Mouse (Mus musculus): Measurements from ENCODE around the gene Cep55.

Gene Cep55

DNA sequence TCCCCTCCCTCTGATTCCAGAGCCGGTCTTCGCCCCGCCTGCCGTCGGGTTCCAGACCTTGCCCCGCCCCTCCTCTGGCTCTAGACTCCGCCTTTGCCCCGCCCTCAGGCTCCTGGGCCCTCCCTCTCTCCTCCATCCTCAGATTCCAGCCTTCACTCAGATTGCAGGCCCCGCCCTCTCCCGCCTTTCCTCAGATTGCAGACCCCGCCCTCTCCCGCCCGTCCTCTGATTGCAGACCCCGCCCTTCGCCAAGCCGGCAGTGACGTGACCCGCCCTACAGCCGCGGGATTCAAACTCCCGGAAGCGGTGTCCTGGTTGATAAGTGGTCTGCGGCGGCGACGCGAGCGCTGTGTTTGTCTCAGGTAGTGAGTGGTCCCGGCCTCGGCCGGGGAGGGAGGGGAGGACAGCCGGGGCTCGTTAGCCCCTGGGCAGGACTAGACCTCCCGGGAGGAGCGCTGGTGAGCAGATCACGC is at the start of gene Cep55:
TSS of gene Cep55 (plus strand) at position 292 of the 473 bp plus-strand sequence.
- in situ Hi-C loops (cut with MboI; ENCODE audit: low pct_unique_long_range_greater_than_20kb in 1 of 2, low sequenced_read_pairs in 2 of 2, unreplicated experiment in 1 of 2) = loop anchor here in 1 of 2 experiments (25.0 kb wide), 1 partner anchor 283 kb away; no protein-coding TSS in a partner anchor

DNA sequence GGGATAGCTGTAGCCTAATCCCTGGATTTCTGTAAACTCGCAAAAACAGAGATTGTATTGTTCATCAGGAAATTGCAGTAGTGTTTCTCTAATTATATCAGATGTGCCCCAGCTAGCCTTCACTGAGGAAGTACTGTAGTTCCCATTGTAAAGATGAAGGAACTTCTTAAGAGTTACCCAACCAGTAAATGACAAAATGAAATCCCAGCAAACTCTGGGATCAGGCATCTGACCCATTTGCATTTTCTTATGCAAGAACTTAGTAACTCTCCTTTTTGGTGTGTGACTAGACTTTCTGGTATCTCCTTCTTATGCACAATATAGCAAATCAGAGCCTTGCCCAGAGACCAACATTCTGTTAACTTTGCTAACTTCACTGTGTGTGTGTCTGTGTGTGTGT is 43.4 kb upstream of the Cep55 start:
- in situ Hi-C loops (cut with MboI; ENCODE audit: low pct_unique_long_range_greater_than_20kb in 1 of 2, low sequenced_read_pairs in 2 of 2, unreplicated experiment in 1 of 2) = no loop called here

DNA sequence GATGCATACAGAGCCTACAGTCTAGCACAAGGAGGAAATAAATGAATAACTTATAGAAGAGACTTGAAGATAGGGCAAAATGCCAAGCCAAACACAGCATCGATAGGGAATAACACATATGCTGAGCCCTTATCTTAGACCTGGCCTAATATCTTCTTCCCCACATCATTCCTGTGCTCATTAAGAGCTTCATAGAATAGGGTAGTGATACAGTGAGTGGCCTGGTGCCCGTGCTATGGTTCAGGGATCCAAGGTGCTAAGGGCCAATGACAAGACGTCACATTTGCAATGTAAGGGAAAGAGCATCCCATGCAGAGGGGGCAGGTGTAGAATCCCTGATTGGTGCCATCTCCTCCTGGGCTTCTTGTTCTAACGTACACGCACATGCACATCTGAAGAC is 40.4 kb upstream of the Cep55 start:
- in situ Hi-C loops (cut with MboI; ENCODE audit: low pct_unique_long_range_greater_than_20kb in 1 of 2, low sequenced_read_pairs in 2 of 2, unreplicated experiment in 1 of 2) = no loop called here

DNA sequence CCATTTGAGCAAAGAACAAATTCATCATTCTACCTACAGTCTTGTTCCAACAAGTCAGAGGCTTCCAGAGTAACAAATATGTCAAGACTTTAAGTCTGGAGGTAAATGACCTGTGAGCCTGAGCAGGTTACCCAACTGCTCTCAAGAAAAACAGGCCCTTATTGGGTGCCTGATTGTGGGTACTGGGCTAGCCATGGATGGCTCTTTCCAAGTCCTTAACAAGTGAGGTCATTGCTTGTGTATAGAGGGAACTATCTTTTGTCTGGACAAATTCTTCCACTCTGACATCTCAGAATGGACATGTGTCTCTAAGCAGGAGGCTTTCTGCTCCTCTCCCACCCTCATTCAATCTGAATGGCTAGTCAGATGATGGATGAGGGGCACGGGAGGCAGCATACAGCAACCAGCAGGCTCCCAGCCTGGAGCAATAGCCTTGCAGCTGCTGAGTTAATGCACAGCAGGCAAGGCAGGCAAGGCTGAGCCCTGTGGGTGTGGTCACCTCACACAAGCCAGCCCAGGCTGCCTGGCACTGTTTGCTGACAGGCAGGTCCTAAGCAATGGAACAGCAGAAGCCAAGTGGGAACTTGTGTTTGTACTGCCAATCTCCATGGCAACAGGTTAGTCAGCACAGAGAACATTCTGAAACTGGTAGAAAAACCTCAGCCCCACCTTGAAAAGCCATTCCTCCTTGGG is 39.5 kb upstream of the Cep55 start:
- in situ Hi-C loops (cut with MboI; ENCODE audit: low pct_unique_long_range_greater_than_20kb in 1 of 2, low sequenced_read_pairs in 2 of 2, unreplicated experiment in 1 of 2) = no loop called here

DNA sequence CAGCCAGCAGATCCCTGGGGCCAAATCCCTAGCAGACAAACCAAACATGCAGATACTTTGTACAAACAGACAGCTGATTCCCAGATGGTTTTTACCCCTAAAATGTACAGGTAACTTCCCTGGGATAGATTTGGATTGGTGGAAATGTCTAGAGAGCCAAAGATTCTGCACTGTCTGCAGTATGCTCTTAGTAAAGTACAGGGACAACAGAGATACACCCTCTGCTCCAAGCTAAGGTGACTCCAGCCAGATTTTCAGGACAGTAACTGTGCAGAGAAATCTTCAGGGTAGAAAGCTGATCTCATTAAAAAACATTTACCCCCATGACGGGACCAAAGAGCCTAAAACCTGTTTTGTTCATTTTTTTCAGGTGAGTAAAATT is 38.9 kb upstream of the Cep55 start:
- in situ Hi-C loops (cut with MboI; ENCODE audit: low pct_unique_long_range_greater_than_20kb in 1 of 2, low sequenced_read_pairs in 2 of 2, unreplicated experiment in 1 of 2) = no loop called here

DNA sequence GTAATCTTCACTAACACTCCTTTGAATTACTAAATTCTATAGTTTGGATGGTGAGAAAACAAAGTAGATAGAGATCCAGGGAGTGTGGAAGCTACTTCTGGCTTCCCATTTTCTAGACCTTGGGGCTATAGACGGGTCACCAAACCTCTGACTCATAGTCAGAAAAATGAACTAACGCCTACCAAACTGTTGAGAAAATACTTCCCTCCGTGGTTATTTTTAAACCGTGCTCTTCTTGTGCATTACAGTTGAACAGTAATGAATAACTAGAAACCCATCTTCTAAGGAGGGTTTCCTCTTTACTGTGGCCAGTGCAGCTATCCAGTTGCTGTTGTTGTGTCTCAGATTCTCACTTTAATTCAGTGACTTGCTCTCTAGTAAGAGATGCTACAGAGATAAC is 32.1 kb upstream of the Cep55 start:
- in situ Hi-C loops (cut with MboI; ENCODE audit: low pct_unique_long_range_greater_than_20kb in 1 of 2, low sequenced_read_pairs in 2 of 2, unreplicated experiment in 1 of 2) = no loop called here

DNA sequence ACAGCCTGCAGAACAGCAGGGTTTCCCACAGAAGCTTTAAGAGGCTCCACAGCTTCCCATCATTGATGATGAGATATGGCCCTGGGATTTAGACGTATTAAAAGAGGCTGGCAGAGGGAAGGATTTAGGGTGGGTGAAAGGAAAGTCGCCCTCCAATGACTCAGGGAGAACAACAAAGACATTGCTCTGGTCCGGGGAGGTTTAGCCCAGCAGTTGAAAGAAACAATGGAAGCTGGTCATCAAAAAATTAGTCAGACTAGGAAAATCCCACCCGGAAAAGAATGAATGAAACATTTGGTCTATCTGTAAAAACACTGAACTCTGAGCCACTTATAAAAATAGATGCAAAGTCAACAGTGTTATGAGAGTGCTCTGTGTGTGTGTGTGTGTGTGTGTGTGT is 31.2 kb upstream of the Cep55 start:
- in situ Hi-C loops (cut with MboI; ENCODE audit: low pct_unique_long_range_greater_than_20kb in 1 of 2, low sequenced_read_pairs in 2 of 2, unreplicated experiment in 1 of 2) = no loop called here

DNA sequence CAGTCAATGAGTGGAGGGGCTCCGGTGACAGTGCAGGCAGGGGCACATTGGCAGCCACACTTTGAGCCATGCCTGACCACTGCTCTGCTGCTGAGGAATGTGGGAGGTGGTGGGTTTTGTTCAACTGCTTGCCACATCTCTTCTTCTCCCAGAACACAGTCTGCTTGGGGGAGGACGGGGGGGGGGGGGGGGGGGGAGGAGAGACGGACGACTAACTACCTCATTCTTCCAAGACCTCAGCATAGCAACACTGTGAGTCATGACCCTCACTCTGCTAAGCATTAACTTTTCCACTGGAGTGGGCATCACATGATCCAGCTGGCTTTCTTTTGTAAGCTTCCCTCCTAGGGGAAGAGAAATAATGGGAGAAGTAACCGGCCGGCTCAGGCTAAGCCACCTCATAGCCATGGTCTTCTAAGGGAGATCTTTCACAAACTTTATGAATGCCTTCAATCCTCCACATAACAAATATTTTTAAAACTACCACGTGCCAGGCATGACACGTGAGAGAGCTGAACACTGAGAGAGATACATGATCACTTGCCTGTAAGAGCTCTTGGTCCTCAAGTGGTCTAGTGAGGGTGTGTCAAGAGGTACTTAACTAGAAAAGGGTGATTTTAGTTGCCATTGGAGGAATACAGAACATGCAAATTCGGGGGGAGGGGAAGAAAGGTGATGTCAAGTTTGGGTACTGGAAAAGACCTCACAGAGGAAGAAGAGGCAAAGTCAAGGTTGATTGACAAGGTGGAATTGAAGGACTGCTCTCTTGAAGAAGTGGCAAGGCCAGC is 29.4 kb upstream of the Cep55 start:
- in situ Hi-C loops (cut with MboI; ENCODE audit: low pct_unique_long_range_greater_than_20kb in 1 of 2, low sequenced_read_pairs in 2 of 2, unreplicated experiment in 1 of 2) = no loop called here

DNA sequence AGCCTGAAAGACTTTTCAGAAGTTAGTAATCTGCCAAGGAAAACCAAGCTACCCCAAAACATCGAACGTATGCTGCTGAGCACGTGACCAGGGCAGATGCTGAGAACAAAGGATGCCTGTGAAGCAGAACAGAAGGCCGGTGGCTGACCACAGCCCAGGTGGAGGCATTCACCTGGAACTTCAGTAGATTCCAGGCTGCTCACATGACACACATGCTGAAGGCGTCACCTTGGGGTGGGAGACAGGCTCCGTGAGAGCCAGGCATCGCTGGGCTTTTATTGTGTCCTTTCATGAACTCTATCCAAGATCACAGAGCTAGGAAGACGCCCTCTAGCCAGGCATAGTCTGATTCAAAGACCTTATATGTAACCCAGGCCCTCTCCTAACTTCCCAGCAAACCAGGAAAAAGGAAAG is 28.6 kb upstream of the Cep55 start:
- in situ Hi-C loops (cut with MboI; ENCODE audit: low pct_unique_long_range_greater_than_20kb in 1 of 2, low sequenced_read_pairs in 2 of 2, unreplicated experiment in 1 of 2) = no loop called here

DNA sequence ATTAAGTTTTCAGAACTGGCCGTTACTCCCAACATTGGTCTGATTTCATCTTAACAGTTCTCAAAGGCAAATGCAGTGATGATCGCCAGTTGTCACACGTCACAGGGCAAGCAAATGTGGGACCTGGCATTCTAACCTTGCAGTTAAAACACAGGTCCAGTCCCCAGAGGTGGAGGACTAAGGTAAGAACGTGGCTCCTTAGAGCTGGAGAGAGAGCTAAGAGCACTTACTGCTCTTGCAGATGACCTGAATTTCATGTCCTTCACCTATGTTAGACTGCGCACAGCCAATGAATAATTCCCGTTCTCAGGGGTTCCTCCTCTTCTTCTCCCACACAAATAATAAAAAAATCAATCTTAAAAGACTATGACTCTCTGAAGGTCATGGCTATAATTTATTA is 27.4 kb upstream of the Cep55 start:
- in situ Hi-C loops (cut with MboI; ENCODE audit: low pct_unique_long_range_greater_than_20kb in 1 of 2, low sequenced_read_pairs in 2 of 2, unreplicated experiment in 1 of 2) = no loop called here

DNA sequence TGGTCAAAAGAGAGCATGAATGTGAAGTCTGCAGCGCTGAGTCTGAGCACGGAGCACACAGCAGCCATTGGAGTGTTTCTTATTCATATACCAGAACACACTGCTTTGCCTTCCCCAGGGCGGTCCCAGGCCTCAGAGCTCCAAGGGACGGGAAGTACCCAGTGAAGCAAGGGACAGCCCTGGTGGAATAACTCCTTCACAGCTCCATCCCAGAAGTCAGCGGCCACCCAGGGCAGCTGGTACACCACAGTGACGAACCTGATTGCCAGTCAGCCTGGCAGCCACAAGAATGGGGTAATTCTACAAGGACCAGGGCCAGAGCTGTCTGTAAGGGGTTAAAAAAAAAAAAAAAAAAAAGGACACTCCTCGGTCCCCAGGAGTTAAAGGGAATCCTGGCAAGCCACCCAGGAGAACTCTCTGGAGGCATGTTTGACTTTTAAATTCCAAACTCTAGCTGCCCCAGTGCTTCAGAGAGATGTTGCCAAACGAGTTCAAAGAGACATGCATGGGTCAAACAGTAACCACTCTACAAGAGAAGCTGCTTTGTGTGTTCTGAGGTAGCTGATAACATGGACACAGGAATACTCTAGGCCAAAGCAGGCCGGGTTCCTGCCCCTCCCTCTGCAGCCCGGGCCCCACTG is 26.8 kb upstream of the Cep55 start:
- in situ Hi-C loops (cut with MboI; ENCODE audit: low pct_unique_long_range_greater_than_20kb in 1 of 2, low sequenced_read_pairs in 2 of 2, unreplicated experiment in 1 of 2) = no loop called here

DNA sequence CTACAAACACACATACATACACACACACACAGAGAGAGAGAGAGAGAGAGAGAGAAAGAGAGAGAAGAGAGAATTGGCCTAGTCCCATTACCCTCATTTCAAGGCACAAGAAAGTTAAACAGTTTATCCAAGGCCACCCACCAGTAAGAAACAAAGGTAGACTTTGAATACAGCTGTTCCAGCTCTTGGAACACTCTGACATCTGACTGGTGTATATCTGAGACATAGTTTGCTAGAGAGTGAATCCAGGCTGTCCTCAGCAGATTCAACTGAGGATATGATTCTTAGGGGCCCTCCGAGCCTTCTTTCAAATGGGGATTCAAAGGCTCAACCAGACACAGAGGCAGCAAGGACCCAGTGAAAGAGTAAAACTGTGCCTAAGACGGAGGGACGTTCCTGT is 25.5 kb upstream of the Cep55 start:
- in situ Hi-C loops (cut with MboI; ENCODE audit: low pct_unique_long_range_greater_than_20kb in 1 of 2, low sequenced_read_pairs in 2 of 2, unreplicated experiment in 1 of 2) = no loop called here

DNA sequence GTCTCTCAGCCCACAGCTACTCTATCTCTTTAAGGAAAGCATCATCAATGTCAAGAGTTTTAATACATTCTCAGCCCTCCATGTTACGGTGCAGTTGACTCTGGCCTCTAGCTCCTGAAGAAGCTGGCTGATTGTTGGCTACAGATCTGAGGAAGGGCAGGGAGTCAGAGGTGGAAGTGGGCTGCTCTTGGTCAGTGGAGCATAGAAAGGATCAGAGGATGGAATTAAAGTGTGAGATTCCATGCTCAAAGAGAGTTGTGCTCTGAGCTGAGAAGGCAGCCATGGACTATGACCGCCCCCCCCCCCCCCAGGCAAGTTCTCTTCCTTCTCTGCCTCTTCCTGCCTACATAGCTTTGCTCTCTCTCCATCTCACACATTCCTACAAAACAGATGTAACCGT is 24.9 kb upstream of the Cep55 start:
- in situ Hi-C loops (cut with MboI; ENCODE audit: low pct_unique_long_range_greater_than_20kb in 1 of 2, low sequenced_read_pairs in 2 of 2, unreplicated experiment in 1 of 2) = no loop called here

DNA sequence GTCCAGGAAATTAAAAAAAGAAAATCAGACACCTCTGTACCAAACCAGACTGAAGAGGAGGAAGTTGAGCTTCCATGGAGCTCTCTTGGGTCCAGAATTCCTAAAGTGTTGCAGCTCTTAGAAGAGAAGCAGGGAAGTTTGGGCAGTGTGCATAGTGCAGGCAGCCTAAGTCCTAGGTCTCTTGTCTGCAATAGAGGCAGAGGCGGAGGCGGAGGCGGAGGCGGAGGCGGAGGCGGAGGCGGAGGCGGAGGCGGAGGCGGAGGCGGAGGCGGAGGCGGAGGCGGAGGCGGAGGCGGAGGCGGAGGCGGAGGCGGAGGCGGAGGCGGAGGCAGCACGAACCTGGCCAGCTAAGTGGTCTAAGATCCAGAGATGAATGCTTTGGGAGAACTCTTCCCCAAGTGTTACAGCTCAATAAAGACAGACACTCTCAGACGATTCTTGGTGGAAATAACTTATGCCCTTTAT is 24.1 kb upstream of the Cep55 start:
- in situ Hi-C loops (cut with MboI; ENCODE audit: low pct_unique_long_range_greater_than_20kb in 1 of 2, low sequenced_read_pairs in 2 of 2, unreplicated experiment in 1 of 2) = no loop called here

DNA sequence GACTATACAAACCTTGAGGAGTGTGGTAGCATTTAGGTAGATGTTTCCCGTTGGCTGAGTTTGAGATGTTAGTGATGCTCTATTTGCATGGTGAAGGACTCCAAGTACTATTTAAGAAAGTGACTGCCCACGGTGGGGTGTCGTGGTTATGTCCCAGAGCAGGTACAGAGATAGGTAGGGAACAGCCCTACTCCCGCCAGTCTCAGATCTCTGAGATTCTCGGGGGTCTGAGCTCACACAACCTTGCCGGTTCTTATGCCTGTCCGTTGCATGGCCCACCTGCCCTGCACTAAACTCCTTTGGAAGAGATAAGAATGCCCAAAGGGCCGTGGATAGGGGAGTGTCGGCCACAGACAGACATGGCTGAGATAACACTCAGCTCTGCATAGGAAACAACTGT is 23.7 kb upstream of the Cep55 start:
- in situ Hi-C loops (cut with MboI; ENCODE audit: low pct_unique_long_range_greater_than_20kb in 1 of 2, low sequenced_read_pairs in 2 of 2, unreplicated experiment in 1 of 2) = no loop called here

DNA sequence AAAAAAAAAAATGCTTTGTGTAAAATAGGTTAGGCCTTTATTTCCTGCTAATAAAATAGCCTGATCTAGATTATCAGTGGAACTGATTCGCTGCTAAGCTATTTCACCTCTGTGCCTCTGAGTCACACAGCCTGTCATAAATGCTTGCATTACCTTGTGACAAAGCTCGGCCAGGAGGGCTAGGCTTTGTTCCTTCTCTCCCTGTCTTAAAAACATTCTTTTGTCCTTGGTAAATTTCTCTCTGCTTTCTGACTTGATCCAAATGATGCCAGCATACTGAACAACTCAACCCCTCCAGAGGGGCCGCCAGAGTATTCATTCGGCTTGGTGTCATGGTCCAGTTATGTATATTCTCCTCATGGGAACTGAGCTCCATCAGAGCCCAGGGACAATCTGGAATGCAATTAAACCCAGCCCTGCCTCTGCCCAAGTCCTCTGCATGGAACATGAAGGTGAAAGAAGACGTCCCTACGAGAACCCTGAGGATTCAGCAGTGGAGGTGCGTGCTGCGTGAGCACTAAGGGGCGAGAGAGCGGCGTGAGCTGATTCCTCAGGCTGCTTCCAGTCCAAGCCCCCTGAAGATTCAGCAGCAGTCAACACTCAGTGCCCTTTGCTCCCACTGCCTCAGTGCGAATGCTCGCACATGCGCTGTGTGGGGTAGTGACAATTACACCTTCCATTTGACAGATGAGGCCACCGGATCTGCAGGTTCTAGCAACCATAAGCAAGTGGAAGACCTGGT is 21.6 kb upstream of the Cep55 start:
- in situ Hi-C loops (cut with MboI; ENCODE audit: low pct_unique_long_range_greater_than_20kb in 1 of 2, low sequenced_read_pairs in 2 of 2, unreplicated experiment in 1 of 2) = no loop called here

DNA sequence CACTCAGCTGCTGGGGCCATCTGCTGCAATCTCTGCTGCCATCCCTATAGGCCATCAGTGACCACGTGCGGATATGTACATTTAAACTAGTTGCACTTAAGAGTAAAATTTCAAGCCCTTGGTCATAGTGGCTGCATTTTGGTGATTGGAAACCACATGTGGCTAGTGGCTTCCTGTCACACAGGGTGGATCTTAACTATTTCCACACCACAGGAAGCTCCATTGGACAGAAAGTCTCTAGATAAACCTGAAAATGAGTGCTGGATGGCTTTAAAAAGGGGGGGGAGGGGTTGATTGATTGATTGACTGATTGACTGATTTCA is 21.1 kb upstream of the Cep55 start:
- in situ Hi-C loops (cut with MboI; ENCODE audit: low pct_unique_long_range_greater_than_20kb in 1 of 2, low sequenced_read_pairs in 2 of 2, unreplicated experiment in 1 of 2) = no loop called here

DNA sequence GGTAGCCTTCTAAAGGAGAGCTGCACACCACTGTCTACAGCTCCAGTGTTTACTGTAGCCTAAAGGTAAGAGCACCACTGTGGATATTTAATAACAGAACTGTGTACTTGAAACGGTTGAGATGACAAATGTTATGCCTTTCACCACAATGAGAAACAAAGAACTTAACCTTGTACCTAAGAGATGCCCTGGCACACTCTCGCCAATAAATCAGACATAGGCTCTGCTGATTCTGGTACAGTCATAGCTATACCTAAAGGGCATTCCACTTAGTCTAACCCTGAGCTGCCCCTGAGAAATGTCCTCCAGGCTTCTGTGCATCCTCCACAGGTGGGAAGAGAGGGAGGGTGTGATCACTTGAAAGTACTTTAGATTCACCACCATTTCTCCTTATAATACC is 20.1 kb upstream of the Cep55 start:
- in situ Hi-C loops (cut with MboI; ENCODE audit: low pct_unique_long_range_greater_than_20kb in 1 of 2, low sequenced_read_pairs in 2 of 2, unreplicated experiment in 1 of 2) = no loop called here

DNA sequence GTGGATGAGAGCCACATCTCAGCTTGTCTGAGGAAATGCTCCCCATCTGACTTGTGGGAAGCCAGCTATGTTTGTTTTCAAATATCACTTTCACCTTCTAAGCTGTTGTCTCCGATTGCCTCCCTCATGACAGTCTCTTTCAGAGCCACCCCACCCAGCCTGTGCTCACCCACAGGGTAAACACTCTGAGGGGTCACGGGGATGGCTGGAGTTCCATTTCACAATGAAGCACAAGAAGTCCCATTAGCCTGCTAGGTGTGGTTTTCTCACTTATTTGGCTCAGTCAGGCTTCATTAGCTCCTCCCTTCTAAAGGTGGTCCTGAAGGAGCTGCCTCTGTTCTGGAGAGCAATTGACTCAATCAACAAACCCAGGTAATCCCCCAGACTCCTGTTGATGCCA is 19.0 kb upstream of the Cep55 start:
- in situ Hi-C loops (cut with MboI; ENCODE audit: low pct_unique_long_range_greater_than_20kb in 1 of 2, low sequenced_read_pairs in 2 of 2, unreplicated experiment in 1 of 2) = no loop called here
